Mouse (Mus musculus) erythroblast, embryonic 14.5 days (primary cell): ENCODE data around the gene Fam174b.

ENCODE experiments used
- GATA1 ChIP-seq: IDR thresholded peaks from 2 replicates; pipeline ENCODE4 v1.6.1; 2012; ENCODE audit warnings: low read length, inconsistent platforms, mixed read lengths
- TAL1 ChIP-seq: IDR thresholded peaks from 3 replicates; pipeline ENCODE4 v1.6.1; 2012; ENCODE audit warnings: low read length, inconsistent platforms, mixed read lengths

DNA sequence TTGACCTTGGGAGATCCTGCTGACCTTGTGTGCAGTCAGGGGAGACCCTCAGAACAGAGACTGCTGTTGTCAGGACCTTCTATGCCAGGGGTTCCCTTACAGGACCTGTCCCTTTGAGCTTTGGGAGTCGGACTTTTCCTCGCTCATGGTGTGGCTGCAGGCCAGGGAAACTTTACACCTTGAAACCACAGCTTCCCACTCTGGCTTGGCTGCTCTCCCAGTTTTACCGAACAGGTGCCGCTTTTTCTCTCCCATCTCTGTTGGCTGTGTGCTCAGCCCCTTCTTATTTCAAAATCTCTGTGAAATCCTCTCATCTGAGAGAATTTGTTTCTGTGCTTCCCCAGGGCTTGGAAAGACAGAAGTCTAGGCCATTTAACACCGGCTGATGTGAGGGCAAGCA, 5.8 kb downstream of the Fam174b start:
- TF ChIP-seq GATA1 (no peak), TAL1 (no peak)
